Mouse (Mus musculus): Measurements from ENCODE around the gene Fbxw11. TPM values are rescaled to one million over a fixed set of nuclear protein-coding genes. Genes with fewer than 3 reads are reported as not detected.

Fbxw11 gene
- polyA plus RNA-seq, 1 experiment from 2014 or later = 60.8 TPM

DNA sequence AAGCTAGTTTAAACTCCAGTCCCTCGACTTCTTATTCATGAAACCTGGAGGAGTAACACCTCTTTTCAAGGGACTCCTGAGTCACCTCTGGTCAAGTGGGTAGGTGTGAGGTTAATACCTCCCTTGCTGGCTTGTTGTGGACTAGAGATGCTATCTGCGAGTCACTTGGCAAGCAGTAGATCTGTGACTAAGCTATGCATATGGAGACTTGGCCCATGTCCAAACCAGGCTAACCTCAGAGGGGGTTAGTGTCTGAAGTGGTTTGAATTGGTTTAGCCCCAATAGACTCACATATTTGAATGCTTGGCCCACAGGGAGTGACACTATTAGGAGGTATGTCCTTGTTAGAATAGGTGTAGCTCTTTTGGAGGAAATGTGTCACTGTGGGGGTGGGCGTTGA, 120.2 kb downstream of the Fbxw11 start:
- no peak overlapping the region for H3K4me2 ChIP-seq
- no peak for ATAC-seq (ENCODE audit: extremely low read depth, insufficient number of reproducible peaks, low FRiP score, low TSS enrichment)
- no peaks in the 10 kb centered on the region for H3K36me3 ChIP-seq
- WGBS = 56% methylated on average over 3 of the region's 3 CpGs
- no peak overlapping the region for H3K27ac ChIP-seq (replicated peaks)
- H3K4me3 ChIP-seq = no peak overlapping the region
- H3K9me3 ChIP-seq = no peaks in the 10 kb centered on the region
- H3K27me3 ChIP-seq (replicated peaks) = no peaks in the 10 kb centered on the region
- peaks cover 6% of the 10 kb centered on the region; the same call in 1 of the 2 replicates for H3K4me1 ChIP-seq
- no peak overlapping the region for H3K9ac ChIP-seq

DNA sequence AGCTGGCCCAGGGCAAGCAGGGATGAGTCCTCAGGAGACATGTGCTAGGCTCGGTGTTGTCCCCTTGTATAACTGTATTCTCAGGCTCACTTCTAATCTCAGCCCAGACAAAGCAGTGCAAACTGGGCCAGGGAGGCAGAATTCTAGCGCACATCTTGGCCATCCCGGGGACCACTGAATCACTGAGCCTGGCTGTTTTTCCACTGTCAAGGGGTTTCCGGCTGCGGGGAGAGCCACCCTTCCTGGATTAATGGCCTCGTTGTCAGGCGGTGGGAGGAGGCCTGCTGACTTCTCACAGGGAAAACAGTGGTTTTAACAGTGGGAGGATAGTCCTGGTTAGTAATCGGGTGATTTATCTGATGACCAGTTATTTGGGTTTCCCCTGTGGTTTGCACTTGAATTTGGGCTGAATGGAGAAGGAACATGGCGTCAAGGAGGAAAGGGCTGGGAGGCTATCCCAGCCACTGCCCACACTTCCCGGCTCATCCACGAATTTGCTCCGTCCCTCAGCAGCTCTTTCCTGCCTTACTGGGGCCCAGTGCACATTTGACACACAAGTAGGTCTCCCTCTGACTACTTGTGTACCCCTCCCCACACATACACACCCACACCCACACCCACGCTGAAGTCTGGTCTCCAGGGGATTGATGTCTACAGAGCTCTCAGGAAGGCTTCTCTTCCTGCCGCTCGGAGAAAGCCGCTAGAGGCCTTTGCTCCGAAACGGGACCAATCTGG, 125.1 kb downstream of the Fbxw11 start:
- no peaks in the 10 kb centered on the region for H3K27me3 ChIP-seq (replicated peaks)
- H3K36me3 ChIP-seq = no peaks in the 10 kb centered on the region
- 66% methylated on average over 18 of the region's 18 CpGs for WGBS
- no peak overlapping the region for H3K4me2 ChIP-seq
- H3K4me3 ChIP-seq = no peak overlapping the region
- ATAC-seq (ENCODE audit: extremely low read depth, insufficient number of reproducible peaks, low FRiP score, low TSS enrichment) = no peak
- peaks cover 4% of the 10 kb centered on the region; the same call in 1 of the 2 replicates for H3K9me3 ChIP-seq
- H3K4me1 ChIP-seq = peaks cover 6% of the 10 kb centered on the region; the same call in 1 of the 2 replicates
- H3K9ac ChIP-seq = no peak overlapping the region
- no peak overlapping the region for H3K27ac ChIP-seq (replicated peaks)

DNA sequence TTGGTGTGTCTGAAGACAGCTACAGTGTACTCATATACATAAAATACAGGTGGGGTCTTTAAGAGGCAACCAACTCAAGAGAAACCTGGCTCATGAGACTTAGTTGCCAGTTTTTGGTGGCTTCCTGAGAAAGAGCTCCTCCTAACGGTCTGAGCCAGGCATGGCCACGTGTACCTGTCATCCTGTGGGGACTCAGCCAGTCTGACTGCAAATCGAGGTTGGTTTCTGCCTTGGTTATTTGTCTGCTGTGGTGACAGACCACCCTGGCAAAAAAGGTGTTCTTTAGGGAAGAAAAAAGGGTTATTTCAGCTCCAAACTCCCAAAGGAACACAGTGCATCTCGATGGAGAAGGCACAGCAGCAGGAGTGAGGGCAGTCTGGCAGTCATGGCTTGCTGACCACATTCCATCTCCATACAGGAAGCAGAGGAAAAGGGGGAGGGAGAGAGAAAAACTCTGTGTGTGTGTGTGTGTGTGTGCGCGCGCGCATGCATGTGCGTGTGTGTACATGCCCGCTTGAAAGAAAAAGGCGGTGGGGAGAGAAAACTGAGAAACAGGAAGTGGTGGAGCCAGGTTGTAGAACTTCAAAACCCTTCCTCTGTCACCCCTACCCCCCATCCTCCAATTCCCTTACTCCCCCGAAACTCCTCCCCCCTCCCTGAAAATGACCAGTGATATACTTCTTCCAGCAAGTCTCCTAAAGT, 126.3 kb downstream of the Fbxw11 start:
- H3K4me3 ChIP-seq = no peak overlapping the region
- H3K9me3 ChIP-seq = peaks cover 4% of the 10 kb centered on the region; the same call in 1 of the 2 replicates
- H3K27ac ChIP-seq (replicated peaks) = no peak overlapping the region
- no peak overlapping the region for H3K4me2 ChIP-seq
- H3K9ac ChIP-seq = no peak overlapping the region
- no peaks in the 10 kb centered on the region for H3K36me3 ChIP-seq
- 66% methylated on average over 9 of the region's 12 CpGs for WGBS
- ATAC-seq (ENCODE audit: extremely low read depth, insufficient number of reproducible peaks, low FRiP score, low TSS enrichment) = no peak
- H3K4me1 ChIP-seq = no peaks in the 10 kb centered on the region
- H3K27me3 ChIP-seq (replicated peaks) = no peaks in the 10 kb centered on the region

DNA sequence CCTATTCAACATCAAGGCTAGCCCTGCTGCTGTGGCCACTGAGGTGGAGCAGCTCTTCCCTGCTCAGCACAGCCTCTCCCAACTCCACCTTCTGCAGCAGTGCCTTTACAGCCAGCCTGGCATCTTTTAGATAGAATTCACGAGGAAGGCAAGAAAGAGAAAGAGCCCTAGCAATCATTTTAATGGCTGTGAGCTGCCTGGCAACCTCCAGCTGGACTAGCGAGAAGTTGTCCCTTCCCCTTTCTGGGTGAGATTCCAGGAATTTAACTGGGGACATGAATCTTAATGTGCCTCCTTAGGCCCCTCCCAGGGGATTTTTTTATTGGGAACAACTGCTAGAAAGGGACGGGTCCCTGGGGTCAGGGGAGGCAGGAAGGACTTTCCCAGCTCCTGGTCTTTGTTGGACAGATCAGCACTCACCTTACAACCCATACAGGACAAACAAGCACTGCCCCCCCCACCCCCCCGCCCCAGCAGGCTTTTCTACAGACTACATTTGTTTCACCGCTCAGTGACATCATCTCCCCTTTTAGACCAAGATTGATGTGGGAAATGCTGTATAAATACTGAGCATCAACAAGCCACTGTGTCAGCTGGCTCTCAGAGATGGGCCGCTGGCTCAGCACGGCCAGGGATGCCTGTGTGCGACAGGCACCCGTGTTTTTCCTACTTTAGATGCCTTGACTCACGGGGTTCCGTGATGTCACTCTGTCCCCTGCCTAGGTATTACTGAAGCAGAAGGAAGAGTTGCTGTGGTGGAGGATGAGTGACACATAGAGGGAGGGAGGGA, 138.4 kb downstream of the Fbxw11 start:
- Histone ChIP-seq H3K27ac (replicated peaks) (no peak overlapping the region), H3K36me3 (no peaks in the 10 kb centered on the region), H3K4me1 (peaks cover 21% of the 10 kb centered on the region), H3K4me2 (no peak overlapping the region), H3K9ac (no peak overlapping the region), H3K9me3 (peaks cover 6% of the 10 kb centered on the region), H3K4me3 (no peak overlapping the region), H3K27me3 (replicated peaks) (0 out of 2 replicates have a peak, but pooled peaks cover 4% of the 10 kb centered on the region)
- ATAC-seq (ENCODE audit: extremely low read depth, insufficient number of reproducible peaks, low FRiP score, low TSS enrichment) = no peak
- WGBS = 38% methylated on average over 11 of the region's 11 CpGs

DNA sequence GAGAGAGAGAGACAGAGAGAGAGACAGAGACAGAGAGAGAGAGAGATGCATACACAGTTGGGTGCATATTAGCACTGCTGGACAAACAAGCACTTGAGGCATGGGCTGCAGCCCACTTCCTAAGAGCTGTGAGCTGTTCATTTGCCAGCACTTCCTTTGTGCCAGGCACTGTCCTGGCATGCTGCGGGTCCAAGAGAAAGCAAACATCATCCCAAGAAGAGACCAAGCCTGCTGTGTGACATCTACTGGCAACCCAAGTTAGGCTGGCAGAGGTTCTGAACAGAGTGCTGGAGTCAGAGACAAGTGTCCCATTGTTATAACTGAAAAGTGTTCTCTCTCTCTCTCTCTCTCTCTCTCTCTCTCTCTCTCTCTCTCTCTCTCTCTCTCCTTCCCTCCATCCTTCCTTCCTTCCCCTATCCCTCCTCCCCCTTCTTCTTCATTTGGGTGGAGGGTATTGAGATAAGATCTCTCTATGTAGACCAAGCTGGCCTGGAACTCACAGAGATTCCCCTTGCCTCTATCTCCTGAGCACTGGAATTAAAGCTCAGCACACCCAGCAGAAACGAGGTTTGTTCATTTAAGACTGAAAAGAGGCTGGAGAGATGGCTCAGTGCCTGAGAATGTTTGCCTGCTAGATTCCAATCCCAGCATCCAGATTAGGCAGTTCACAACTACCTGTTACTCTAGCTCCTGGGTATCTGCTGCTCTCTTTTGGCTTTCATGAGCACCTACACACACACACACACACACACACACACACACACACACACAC, 139.3 kb downstream of the Fbxw11 start:
- Histone ChIP-seq H3K9ac (no peak overlapping the region), H3K36me3 (no peaks in the 10 kb centered on the region), H3K27ac (replicated peaks) (no peak overlapping the region), H3K4me2 (no peak overlapping the region), H3K27me3 (replicated peaks) (0 out of 2 replicates have a peak, but pooled peaks cover 6% of the 10 kb centered on the region), H3K4me3 (no peak overlapping the region), H3K9me3 (peaks cover 2% of the 10 kb centered on the region; the same call in 1 of the 2 replicates), H3K4me1 (peaks cover 21% of the 10 kb centered on the region)
- ATAC-seq (ENCODE audit: extremely low read depth, insufficient number of reproducible peaks, low FRiP score, low TSS enrichment) = no peak
- 40% methylated on average over 2 of the region's 2 CpGs for WGBS

DNA sequence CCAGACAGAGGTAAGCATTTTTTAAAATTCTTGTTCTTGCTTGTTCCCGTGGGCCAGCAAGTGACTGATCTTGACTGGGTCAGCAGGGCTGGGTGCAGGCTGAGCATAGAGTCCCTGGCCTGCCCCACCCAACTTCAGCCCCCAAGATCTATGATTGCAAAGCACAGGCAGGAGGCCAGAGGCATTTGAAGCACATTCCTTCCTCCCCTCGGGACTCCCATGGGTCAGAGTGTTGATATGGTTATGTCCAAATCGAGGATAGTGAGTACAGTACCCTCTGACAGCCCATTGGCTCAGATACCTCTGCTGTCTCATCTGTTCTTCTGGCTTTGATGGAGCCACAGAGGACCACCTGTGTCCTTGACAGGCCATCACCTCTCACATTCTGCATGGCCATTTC, 140.2 kb downstream of the Fbxw11 start:
- H3K9ac ChIP-seq = no peak overlapping the region
- H3K27me3 ChIP-seq (replicated peaks) = 0 out of 2 replicates have a peak, but pooled peaks cover 6% of the 10 kb centered on the region
- no peak for ATAC-seq (ENCODE audit: extremely low read depth, insufficient number of reproducible peaks, low FRiP score, low TSS enrichment)
- no peaks in the 10 kb centered on the region for H3K36me3 ChIP-seq
- H3K27ac ChIP-seq (replicated peaks) = no peak overlapping the region
- H3K4me1 ChIP-seq = peaks cover 21% of the 10 kb centered on the region
- no peaks in the 10 kb centered on the region for H3K9me3 ChIP-seq
- no peak overlapping the region for H3K4me2 ChIP-seq
- no peak overlapping the region for H3K4me3 ChIP-seq
- WGBS = 33% methylated on average over 3 of the region's 3 CpGs

DNA sequence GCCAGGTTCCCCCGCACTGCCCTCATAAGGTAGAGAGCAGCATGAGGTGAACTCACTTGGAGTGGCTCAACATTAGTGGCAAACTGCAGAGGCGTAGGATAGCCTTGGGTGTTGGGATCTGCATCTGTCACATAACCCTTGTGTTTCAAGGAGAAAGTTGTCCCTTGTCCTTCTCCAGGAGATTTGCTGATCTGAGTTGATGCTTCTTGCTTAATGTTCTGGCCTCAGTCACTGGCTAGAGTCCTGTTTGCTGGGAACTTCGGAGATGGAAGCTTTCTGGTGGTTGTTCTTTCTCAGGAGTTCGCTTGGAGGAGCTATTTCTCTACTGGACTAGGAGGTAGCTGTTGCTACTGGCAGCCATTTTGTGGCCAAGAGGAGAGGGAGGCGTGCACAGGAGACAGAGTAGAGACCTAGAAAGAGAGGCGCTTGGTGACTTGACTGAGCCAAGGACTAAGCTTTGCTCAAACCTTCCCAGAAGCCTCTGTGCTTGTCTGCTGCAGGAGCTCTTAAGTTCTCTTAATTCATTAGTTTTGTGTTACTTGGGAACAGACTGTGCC, 143.1 kb downstream of the Fbxw11 start:
- Histone ChIP-seq H3K27ac (replicated peaks) (no peak overlapping the region), H3K4me3 (no peak overlapping the region), H3K27me3 (replicated peaks) (0 out of 2 replicates have a peak, but pooled peaks cover 6% of the 10 kb centered on the region), H3K9me3 (no peaks in the 10 kb centered on the region), H3K4me2 (no peak overlapping the region), H3K36me3 (no peaks in the 10 kb centered on the region), H3K4me1 (peaks cover 19% of the 10 kb centered on the region), H3K9ac (no peak overlapping the region)
- WGBS = 83% methylated on average over 6 of the region's 6 CpGs
- ATAC-seq (ENCODE audit: extremely low read depth, insufficient number of reproducible peaks, low FRiP score, low TSS enrichment) = no peak

DNA sequence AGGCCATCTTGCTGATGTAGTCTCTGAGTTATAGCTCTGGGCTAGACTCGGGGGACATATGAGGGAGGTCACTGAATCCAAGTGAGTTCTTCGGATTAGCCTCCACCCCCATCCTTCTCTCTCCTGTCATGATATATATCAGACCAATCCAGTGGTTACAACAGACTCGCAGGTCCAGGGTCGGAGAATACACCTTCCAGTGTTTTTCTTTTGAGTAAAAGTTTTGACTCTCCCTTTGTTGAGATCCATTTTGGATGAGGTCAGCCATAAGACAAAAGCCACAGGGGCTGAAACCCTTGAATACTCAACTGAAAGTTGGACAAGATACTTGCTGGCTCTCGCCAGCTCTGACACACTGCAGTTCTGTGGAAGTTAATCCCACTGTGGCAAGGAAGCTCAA, 143.7 kb downstream of the Fbxw11 start:
- no peak for ATAC-seq (ENCODE audit: extremely low read depth, insufficient number of reproducible peaks, low FRiP score, low TSS enrichment)
- WGBS = 78% methylated on average over 5 of the region's 5 CpGs
- H3K4me1 ChIP-seq = peaks cover 14% of the 10 kb centered on the region
- no peaks in the 10 kb centered on the region for H3K36me3 ChIP-seq
- H3K4me2 ChIP-seq = no peak overlapping the region
- 0 out of 2 replicates have a peak, but pooled peaks cover 6% of the 10 kb centered on the region for H3K27me3 ChIP-seq (replicated peaks)
- H3K9me3 ChIP-seq = no peaks in the 10 kb centered on the region
- no peak overlapping the region for H3K27ac ChIP-seq (replicated peaks)
- no peak overlapping the region for H3K9ac ChIP-seq
- no peak overlapping the region for H3K4me3 ChIP-seq

DNA sequence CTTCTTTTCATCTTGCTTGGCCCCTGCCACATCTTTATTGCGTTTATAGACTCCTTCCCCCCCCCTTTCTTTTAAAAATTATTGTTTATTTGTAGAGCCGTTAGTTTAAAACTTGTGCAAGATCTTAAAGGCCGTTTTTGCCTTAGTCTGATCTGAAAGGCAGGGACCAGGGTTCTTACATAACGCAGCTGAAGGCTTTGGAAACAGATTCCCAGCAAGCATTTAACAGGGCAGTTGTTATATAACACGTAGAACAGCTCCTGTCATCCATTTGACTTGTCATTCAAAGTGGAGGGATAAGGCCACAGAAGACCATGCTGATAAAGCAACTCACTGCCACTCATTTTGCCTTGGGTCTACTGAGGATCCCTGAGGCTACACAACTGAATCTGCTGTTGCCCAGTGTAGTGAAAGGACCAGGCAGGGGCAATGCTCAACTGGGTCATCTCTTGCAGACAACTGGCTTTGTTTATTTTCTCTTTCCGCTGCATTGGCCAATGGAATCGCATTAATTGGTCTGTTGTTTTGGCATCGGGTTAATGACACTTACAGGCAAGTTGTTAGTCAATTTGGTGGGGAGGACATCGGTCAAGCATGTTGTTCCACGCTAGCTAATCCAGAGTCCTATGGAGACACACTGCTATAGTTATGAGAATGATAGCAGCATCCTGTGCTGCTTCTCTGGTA, 152.4 kb downstream of the Fbxw11 start:
- Histone ChIP-seq H3K9ac (no peak overlapping the region), H3K4me3 (no peak overlapping the region), H3K4me2 (no peak overlapping the region), H3K36me3 (no peaks in the 10 kb centered on the region), H3K9me3 (no peaks in the 10 kb centered on the region), H3K27me3 (replicated peaks) (0 out of 2 replicates have a peak, but pooled peaks cover 4% of the 10 kb centered on the region), H3K4me1 (peaks cover 15% of the 10 kb centered on the region), H3K27ac (replicated peaks) (no peak overlapping the region)
- 65% methylated on average over 10 of the region's 10 CpGs for WGBS
- ATAC-seq (ENCODE audit: extremely low read depth, insufficient number of reproducible peaks, low FRiP score, low TSS enrichment) = no peak
